Mouse (Mus musculus) embryo, embryonic 11 days (tissue): ENCODE measurements around the gene Cyp26c1.

Experiments used
- DNase-seq: peaks from one replicate; pipeline ENCODE4 v3.0.0-alpha.2; 2015

Cyp26c1 gene

DNA sequence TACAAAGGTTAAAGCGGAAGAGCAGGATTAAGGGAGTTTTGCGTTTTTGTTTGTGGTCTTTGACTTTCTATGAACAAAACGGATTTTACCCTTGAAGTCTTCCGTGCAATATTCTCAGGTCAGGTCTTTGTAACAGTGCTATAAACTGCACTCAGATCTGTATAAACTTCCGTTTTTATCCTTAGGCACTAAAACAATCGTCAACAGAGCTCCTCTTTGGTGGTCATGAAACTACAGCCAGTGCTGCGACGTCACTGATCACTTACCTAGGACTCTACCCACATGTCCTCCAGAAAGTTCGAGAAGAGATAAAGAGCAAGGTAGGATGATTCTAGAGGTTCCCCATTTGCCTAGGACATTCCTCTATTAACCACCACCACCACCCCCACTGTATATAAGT is 14.3 kb downstream of the Cyp26c1 start:
- DNase-seq: no peak

GRCm38 (mm10) chr19:37702377-37703076 is 17.1 kb downstream of the Cyp26c1 start:
- DNase-seq: no peak

GRCm38 (mm10) chr19:37703902-37704509 is 18.6 kb downstream of the Cyp26c1 start:
- DNase-seq: peak; percentile 71

GRCm38 (mm10) chr19:37705722-37706121 is 20.3 kb downstream of the Cyp26c1 start:
- DNase-seq: no peak

- no peak for DNase-seq
Measured at GRCm38 (mm10) chr19:37714681-37715080, 29.3 kb downstream of the Cyp26c1 start.

DNA sequence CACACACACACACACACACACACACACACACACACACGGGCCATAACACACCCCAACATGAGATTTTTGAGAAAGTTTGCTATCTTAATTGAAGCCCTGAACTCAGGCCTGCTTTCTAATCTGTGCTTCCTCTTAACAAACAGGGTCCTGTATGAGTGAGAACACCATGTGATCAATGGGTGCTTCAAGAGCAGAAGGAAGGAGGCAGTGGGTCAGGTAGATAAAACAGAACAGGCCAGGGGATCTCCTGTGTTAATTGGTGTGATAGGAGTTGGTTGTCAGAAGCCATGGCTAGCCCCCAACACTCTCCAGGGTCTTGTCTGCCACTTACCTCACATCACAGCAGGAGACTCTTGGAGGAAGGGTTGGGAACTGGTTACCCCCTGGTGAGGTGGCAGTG is 30.6 kb downstream of the Cyp26c1 start:
- no peak for DNase-seq

- DNase-seq: no peak
Measured at GRCm38 (mm10) chr19:37716524-37717175, 31.3 kb downstream of the Cyp26c1 start.

GRCm38 (mm10) chr19:37719166-37719565 is 33.8 kb downstream of the Cyp26c1 start:
- no peak for DNase-seq

GRCm38 (mm10) chr19:37724591-37724990 is 39.2 kb downstream of the Cyp26c1 start:
- DNase-seq: no peak

DNA sequence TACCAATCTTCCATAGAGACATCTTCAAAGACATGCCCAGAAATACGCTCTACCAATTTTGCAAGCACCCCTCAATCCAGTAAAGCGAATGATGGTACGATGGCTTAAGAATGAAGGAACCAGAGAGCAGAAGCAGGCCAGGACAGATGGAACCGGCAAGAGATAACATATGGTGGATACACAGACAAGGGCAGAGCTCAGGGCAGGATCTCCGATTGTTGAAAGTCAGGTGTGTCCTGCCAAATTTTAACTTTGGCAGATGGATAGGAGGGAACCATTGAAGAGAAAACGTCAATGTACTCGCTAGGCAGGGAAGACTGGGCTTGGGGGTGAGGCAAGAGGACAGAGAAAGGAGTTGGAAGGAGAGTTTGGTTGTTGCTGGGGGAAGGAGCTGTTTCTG is 41.2 kb downstream of the Cyp26c1 start:
- DNase-seq: no peak

DNA sequence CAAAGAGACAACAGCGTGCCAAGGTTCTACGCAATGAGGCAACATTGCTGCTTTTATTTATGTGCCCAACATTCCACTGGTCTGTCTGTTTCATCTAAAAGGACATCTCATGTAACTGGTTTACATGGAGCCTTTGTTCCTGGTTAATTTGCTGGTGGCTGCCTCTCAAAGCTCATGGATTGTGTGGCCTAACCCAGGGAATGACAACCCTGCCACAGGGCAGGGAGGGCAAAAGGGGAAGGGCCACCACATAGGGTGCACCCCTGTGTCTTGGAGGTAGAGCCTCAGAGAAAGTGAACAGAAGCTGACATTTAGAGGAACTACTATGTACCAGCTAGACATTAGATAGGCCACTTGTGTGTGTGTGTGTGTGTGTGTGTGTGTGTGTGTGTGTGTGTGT is 42.0 kb downstream of the Cyp26c1 start:
- DNase-seq: no peak

DNA sequence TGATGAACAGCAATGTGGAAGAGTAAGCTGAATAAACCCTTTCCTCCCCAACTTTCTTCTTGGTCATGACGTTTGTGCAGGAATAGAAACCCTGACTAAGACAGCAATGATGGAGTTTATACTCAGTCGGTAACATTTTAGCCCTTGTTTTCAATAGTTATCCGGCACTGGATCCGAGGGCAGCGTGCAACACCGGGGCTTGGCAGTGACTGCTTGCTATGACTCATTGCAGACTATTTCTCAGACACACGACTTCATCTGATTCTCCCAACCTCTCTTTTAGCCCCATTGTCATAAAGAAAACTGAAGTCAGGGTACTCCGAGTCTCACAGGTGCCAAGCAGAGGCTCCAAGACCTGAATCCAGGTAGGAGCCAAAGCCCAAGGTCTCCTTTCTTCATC is 50.0 kb downstream of the Cyp26c1 start:
- no peak for DNase-seq

GRCm38 (mm10) chr19:37738575-37738974 is 53.2 kb downstream of the Cyp26c1 start:
- DNase-seq: no peak

DNA sequence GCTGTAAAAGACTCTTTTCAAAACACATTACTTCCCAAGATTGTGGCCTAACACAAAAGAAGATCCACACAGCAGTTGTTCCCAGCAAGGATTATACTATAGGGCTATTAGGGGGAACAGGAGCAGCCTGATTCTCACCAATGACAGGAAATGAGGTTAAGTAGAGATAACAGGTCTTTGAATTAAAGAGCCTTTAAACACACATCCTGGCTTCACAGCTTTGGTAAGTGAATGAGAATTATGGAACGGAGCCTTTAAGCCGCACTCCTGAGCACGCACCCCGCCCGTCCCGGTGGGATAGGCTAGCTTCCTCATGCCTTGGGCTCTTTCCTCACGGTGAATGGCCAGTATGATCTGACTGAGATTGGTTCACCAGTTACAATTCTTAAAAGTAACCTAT is 54.7 kb downstream of the Cyp26c1 start:
- peak; percentile 8 for DNase-seq
